Mouse (Mus musculus): ENCODE measurements at regions not wholly inside any gene's neighbourhood (a gene's known extent, or its start where the extent isn't known, plus 50 kb on each side); places are given as distances from the start of the nearest gene placed in this dataset.
A peak's percentile ranks its signal among the peaks of the same experiment; 100 is the strongest.

DNA sequence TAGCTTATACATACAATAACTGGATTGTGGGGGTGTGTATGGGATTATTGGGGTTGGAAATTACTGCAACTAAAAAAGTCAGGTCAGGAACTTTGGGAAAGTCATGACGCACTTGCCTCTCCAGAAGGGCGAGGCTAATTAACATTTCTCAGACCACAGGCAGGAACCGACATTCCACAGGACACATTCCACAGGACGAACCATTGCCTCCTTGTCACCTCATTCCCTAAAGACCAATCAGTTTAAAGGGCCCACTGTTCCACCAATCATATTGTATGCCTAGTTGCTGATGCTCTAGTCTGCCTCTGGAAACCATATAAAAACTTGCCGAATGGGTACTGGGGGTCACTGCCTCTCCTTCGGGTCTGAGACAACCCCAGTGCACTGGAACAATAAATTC, 113.0 kb upstream of the Pcgf5 start:
- DNase-seq, result no peak

DNA sequence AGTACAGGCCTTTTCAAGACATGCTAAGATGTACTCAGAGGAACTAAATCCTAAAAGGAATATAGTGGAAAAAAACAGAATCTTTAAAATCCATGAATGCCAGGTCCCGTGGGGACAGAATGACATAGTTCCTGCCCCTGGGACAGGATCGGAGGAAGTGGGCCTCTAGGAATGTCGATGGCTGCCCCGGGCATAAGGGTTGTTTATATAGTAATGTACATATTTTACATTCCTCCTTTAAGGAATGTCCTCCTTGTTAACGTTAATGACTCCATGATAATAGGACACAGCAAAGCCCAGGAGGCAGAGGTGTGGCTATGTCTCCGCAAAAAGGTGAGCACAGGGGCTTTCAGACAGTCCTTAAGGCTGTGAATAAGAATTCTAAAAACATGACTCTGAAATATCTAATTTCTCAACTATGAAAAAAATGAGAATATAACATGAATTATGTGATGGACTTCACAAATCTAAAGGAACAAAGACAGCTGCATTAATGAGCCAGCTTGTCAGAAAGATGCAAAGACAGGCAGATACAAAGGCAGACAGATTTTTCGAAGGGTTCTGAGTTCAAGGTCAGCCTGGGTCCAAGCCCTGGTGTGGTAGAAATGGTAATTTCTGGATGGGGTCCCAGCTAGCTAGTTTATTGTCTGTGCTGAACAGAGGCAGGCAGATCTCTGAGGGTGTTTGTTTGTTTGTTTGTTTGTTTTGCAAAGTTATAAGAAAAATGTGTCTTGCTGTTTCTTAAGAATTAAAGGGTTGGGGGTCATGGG, 111.3 kb upstream of the Pcgf5 start:
- no peak for DNase-seq

DNA sequence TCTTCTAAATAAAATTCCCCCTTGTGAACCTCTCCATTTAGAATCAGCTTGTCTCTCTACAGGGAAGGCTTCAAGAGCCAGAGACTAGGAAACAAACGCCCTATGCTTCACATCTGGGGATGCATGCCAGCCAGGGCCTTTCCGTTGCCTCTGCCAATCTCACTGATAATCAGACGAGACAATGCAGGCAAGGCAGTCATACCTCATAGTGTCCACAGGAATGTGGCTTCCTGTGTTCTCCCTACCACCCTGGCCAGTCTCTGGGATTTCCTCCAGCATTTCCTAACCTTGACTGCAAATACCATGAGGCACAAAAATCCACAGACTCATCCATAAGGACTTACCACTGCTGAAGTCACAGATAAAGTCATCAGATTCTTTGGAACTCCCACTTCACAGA, 110.4 kb upstream of the Pcgf5 start:
- no peak for DNase-seq

DNA sequence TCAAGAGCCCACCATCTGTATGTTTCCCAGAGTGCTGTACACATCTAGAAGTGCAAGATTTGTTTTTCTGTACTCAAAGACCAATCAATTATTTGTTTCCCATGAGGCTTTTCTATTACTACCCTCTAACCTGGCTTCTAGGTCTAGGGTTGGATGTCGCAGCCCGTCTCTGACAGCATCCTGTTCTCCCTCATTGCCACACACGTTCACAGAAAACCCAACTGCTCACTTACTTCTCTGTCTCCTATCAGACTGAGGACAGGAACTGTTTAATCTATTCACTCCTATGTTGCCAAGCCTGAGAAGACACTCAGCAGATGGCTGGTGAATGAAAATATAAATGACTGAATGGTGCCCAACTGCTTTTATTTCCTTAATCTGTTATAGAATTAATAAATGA, 109.6 kb upstream of the Pcgf5 start:
- DNase-seq, result no peak

DNA sequence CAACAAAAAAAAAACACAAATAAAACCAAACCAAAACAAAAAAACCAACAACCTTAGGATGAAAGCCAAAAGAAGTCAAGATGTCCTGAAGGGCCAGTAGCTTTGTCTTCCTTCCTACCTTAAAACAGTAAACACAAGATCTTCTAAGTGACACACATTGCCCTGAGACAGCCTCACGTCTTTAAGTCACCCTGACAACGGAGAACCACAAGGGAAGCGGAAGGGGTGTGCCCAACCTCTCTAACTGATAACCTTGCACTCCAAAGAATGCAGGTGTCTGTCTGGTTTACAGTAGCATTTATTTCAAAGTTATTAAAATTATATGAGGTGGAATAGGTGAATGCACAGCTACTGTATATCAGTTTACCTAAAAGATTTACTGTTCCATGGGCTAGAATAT, 105.7 kb upstream of the Pcgf5 start:
- DNase-seq, result no peak

DNA sequence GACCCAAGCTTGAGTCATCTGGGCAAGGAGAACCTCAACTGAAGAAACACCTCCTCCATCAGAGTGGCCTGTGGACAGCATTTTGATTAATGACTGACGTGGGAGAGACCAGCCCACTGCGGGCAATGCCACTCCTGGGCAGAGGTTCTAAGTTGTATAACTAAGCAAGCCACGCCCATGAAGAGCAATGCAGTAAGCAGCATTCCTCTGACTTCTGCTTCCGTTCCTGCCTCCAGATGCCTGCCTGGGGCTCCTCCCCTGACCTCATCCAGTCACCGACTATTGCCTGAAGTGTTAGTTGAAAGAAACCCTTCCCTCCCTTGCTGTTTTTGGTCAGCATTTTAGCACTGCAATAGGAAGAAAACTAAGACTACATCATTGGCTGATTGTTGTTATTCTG, 105.2 kb upstream of the Pcgf5 start:
- DNase-seq, result no peak

DNA sequence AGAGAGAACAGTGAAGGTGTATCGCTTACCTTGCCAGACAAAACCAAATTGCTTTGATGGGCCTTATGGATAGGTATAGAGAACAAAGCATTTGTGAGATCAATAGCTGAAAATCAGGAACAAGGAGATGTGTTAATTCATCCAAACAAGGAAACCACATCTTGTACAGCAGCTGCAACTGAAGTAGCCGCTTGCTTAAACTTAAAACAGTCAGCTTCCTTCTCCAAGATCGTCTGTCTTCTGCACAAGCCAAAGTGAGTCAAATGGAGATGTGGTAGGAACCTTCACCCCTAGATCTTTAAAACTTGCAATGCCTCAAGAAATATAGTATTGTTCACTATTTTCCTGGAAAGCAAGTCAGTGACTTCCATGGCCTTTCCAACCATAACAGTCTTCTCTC, 95.6 kb upstream of the Pcgf5 start:
- DNase-seq, result no peak

DNA sequence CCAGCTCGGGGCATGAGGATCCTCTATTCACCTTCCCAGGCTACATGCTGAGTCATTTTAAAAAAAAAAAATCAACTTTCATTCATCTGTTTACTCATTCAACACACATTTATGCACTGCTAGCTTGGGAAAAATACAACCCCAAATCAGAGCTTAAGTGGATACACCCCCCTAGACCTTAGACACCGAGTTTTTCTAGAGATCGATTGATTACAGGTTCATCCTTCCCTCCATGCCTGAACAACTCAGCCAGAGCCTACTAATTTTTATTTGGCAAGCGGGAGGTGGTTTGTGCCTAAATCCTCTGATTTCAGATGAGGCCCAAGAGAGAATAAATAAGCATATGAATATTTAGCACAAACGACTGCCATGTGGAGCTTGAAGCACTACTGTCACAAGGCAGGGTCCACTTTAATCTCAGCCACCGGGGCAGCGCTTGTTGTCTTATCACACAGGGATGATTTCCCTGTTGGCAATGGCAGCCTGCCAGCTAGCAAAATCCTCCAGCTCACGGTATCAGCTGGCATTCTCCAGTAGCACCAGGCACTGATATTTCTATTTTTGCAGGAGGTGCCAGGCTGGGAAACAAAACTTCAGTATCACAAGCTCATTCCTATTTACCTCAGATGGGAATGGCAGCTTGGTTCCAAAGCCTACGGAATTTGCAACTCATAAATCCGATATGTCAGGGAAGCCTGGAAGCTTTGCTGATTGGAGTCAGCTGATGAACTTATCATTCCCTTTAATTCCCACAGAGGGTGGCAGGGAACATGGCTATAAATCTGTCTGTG, 90.2 kb upstream of the Pcgf5 start:
- DNase-seq, result peak; percentile 8

DNA sequence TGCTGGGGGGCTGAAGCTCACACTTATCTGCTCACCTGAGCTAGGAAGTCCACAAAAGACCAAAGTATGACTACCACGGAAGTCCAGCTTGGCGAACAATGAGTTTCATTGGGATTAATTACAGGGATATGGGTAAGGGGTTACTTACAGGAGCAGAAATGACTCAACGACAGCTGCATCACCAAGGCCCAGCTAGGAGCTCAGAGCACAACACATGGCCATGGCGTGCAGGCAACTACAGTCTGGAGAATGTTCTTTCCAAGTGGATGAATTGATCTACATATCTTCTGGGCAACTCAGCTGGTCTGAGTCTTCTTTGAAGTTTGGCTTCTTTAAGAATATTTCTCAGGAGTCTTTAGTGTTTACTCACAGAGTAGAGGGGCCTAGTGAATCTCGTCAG, 86.3 kb upstream of the Pcgf5 start:
- no peak for DNase-seq

DNA sequence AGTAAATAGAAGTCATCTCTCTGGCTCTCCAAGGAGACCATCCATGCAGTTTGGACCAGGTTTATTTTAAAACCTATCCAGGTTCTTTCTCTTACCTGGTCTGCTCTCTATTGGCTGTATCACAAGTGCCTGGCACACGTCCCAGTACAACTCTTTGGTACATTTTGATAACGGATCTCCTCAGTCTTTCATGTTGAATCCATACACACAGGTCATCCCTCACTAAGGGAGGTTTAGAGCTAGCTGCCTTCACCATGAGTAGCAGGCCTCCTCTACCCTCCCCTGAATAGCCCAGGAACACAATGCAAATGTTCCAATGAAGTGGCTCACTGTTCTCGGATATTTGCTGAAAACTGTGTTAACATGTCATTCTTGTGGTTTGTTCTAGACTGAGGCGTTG, 84.2 kb upstream of the Pcgf5 start:
- no peak for DNase-seq

DNA sequence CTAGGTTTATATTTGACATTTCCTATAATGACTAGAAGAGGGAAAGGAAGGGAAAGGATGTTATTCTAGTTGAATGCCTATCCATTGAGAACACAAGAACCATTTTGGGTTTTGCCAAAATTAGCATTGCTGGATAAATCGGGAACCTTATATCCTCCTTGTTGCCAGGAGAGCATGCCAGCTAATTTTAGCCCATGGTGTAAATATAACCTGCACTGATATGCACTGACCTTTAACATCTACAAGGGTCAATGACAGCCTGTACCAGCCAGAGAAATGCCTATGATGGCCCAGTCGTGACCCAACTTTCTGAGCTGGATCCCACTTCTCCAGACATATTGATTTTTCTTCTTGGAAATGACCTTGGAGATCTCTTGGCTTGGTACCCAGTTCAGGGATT, 83.7 kb upstream of the Pcgf5 start:
- no peak for DNase-seq

DNA sequence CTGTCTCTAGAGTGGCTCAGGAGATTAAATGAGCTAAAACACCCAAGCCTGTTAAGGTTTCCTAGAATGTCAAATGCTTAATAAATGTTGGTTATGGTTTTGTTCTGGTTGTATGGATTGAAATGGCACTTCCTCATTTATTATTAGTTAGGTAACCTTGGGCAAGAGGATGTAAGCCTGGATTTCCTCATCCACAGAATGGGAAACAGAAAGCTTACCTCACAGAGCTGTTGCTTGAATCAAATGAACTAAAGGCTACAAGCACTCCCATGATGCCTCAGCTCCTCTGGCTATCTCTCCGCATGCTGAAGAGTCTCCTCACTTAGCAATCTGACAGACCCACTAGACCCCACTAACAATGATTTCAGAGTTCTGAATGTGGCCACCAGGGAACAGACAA, 82.8 kb upstream of the Pcgf5 start:
- DNase-seq, result no peak

DNA sequence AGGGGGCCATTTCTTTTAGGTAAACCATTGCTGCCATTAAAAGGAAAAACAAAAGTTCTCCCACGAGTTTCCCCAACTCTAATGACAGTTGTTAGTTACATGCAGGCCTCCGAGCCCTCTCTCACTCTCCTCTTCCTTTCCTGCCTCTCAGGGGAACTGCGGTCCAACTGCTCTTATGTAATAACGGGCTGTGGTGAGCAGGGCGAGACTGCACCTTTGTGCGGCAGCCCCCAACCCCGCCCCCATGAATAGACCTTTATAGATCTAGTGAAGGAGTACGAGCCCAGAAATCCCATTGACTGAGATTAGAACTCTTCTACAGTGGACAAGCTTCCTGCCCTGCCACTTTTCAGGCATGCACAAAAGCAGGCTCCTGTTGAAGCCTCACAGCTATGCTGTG, 81.8 kb upstream of the Pcgf5 start:
- DNase-seq, result no peak

DNA sequence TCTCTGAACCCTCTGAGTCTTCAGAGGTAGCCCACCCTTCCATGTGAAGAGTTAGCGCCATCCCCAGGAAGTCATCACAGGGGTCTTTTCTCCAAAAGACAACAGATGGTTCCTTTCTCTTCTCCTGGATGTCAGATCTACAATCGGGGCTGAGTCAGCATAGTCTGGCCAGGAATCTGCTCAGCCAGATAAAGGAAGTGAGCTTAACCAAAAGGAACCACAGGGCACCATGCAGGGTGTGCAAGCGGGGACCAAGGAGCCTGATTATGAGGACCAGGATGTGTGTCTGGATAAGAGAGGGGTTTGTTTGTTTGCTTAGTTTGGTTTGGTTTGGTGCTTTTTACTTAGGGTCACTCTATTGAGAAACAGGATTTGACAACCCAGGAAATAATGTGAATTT, 74.6 kb upstream of the Pcgf5 start:
- no peak for DNase-seq

DNA sequence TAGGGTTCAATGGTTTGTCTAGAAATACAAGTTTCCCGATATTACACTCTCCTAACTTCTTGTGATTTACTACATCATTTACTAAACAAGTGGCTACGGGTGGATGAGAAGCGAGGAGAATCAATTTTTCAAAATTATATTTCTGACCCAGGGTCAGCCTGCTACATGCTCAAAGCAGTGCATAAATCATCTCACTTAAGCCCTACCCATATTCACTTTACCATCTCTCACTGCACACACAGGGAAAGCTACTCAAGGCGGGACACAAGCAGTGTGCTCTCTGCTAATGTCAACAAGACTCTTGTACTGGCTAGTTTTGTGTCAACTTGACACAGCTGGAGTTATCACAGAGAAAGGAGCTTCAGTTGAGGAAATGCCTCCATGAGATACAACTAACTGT, 62.6 kb upstream of the Pcgf5 start:
- no peak for DNase-seq

DNA sequence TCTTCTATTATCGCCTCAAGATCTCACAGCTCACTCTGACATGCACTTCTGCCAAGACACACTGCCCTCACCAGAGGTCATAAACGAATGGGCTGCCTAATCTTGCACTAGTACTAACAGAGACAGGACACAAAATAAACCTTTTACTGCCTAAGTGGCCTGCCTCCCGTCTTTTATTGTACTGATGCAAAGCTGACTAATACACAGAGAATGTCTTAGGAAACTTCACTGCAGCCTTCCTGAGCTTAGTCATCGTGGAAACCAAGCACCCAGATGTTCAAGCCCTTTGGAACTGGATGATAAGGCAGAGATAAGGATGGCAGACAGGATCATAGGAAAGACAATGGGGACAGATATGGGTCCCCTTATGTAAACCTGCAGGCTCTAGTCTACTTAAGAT, 57.3 kb upstream of the Pcgf5 start:
- DNase-seq, result no peak

DNA sequence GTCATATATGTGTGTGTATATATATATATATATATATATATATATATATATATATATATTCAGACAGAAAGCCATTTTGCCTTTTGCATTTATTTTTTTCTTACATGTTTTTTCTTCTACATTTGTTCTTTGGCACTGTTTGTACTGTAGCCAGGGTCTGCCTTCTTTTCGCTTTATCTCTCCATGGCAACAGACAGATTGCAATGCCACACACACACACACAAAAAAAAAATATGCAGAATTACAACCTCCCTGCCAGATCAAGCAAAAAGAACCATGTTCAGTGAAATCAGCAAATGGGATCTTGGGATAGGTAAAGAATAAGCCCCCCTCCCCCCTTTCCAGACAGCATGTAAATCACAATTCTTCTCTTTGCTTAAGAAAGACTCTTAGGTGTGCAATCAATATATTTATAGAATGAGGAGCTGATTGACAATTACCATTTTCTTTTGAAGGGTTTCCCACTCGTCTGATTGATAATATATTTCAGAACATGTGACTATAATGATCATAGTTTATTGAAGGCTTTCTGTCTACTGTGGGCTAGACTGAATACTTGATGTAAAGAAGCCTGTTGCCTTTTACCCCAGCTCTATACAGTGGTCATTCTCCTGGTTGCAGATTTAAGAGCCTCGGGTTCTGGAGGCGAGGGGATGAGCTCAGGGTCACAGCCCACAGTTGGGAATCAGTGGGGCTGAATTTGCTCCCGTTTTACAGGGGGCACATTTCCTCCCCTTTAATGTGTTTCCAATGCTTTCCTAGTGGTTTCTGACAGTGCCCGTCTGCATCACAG, 54.7 kb upstream of the Pcgf5 start:
- no peak for DNase-seq

Data from adrenal gland, adult 8-10 months (tissue).